Mouse (Mus musculus) megakaryocyte-erythroid progenitor cell, adult 5 weeks (primary cell): ENCODE data around the gene Gm11011. TPM values are rescaled to one million over a fixed set of nuclear protein-coding genes. Genes with fewer than 3 reads are reported as not detected.

Experiments
- polyA plus RNA-seq: library from polyadenylated mRNA; stranded (reverse); fragments of >175 nt; gene quantifications from 2 replicates; pipeline ENCODE4 v1.2.3, GENCODE M21; 2012

Gene Gm11011
- polyA plus RNA-seq = not detected in 2 replicates

GRCm38 (mm10) chr2:169587645-169588044 lies at the start of gene Gm11011:
Gm11011 (minus strand) TSS chr2:169587745.

GRCm38 (mm10) chr2:169632338-169633151 lies 45.0 kb upstream of the Gm11011 start, which contains the start of gene Tshz2:
Tshz2 (plus strand) TSS chr2:169633013.

Other genes starting within 250 kb of the Gm11011 start
- 0.01 TPM in 1 of 2 replicates, not detected in the other for gene Tshz2, start 45.3 kb upstream of the Gm11011 start, polyA plus RNA-seq